Mouse (Mus musculus) left cerebral cortex, postnatal 25 days (tissue): Measurements from ENCODE around the gene 1700017N19Rik. TPM values are rescaled to one million over a fixed set of nuclear protein-coding genes. Genes with fewer than 3 reads are reported as not detected.

Source experiments
- DNase-seq, 2 experiments: peaks; one replicate each; pipeline ENCODE4 v3.0.0; 2022; ENCODE audit warnings: low spot score in 2 of 2, mixed read lengths in 1 of 2
- intact Hi-C: fragments of 180-260 bp; cut with DNase I; formaldehyde crosslinking; loops from one replicate; pipeline ENCODE4 v1.15.1; 2025
- total RNA-seq, 2 experiments: library from RNA; stranded (reverse); gene quantifications; 2 replicates each; pipeline ENCODE4 v1.2.3; 2021

1700017N19Rik gene
- total RNA-seq, 2 experiments from 2014 or later: not detected

DNA sequence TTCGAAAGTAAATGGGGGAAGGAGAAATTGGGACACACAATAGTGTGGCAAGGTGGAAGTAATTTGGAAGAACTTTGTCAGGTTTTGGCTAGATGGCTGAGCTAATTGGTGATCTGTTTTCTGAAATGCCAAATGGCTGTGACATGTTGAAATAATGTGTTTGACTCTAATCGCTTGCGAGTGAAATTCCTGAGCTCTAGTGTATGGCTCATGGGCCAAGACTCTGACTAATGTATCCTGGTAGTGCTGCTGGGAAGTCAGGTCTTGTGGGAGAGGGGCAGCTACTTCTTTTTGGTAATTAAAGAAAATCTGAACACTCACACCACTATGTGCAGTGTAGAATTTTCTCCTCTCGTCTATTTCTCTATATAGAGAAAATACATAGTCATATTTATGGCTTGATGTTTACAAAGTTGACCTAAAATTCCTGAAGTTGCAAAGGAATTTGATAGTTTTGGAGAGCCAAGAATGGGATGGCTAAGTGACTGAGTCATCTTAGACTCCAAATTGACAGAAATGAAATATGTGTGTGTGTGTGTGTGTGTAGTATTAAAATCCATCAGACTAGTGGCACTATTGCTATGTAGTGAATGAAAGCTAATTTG lies 55.1 kb downstream of the 1700017N19Rik start:
- intact Hi-C loops: no loop called here

DNA sequence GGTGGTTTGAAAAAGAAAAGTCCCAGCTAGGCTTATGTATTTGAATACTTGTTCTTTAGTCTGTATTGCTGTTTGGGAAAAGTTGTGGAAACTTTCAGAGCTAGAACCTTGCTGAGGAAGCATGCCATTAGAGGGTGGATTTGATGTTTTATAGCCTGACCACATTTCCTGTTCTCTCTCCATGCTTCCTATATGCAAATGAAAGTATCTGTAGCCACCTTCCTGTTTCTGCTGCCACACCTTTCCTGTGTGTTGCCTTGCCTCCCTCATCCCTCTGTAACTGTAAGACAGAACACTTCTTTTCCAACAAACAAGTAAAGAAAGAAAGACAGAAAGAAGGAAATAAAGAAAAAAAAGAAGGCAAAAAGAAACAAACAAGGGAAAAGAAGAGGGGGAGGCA lies 63.9 kb downstream of the 1700017N19Rik start:
- intact Hi-C loops: no loop called here
- no peak for DNase-seq

More for the DNA sequence above, 55.1 kb downstream of the 1700017N19Rik start:
- DNase-seq: no peak

GRCm38 (mm10) chr10:100661970-100662590 lies 71.8 kb downstream of the 1700017N19Rik start:
- intact Hi-C loops: no loop called here
- DNase-seq: no peak

Other genes with a start within 250 kb of the 1700017N19Rik start
- gene Gm4302, start 249.6 kb upstream of the 1700017N19Rik start, total RNA-seq: not detected
- not detected for gene Gm4303, start 244.5 kb upstream of the 1700017N19Rik start, total RNA-seq
- not detected for gene Gm4305, start 239.4 kb upstream of the 1700017N19Rik start, total RNA-seq
- not detected for gene Gm4307, start 229.1 kb upstream of the 1700017N19Rik start, total RNA-seq
- not detected for gene Gm4312, start 207.9 kb upstream of the 1700017N19Rik start, total RNA-seq
- gene Tmtc3, start 103.1 kb upstream of the 1700017N19Rik start, total RNA-seq: 10 to 100 TPM; 11.5 to 16.1 TPM
- 10 to 100 TPM; 15.8 to 15.9 TPM for gene Cep290, start 102.9 kb upstream of the 1700017N19Rik start, total RNA-seq
- 10 to 100 TPM; 22.8 to 24.8 TPM for gene 4930430F08Rik, start 61 bp upstream of the 1700017N19Rik start, total RNA-seq